Mouse (Mus musculus) hindbrain, embryonic 15.5 days (tissue): Measurements from ENCODE around the gene Dlx6. TPM values are rescaled to one million over a fixed set of nuclear protein-coding genes. Genes with fewer than 3 reads are reported as not detected.

Experiments used
- ATAC-seq: fragments of 200-750 bp; cut with Nextera tagmentation; 2 replicates; pipeline ENCODE4 v1.8.0; 2017; ENCODE audit warnings: low read depth, moderate number of reproducible peaks, moderate TSS enrichment; ENCODE audit not compliant: low FRiP score
- H3K27ac ChIP-seq: fragments of 300-500 bp; sonication (generic); replicated peaks from 2 replicates; pipeline ENCODE4 v1.5.1; 2015; ENCODE audit warnings: mild to moderate bottlenecking, inconsistent platforms
- H3K27me3 ChIP-seq: fragments of 300-500 bp; sonication (generic); 2 replicates; pipeline ENCODE4 v1.6.1; 2015; ENCODE audit warnings: control low read depth, inconsistent platforms
- H3K36me3 ChIP-seq: fragments of 300-500 bp; sonication (generic); 2 replicates; pipeline ENCODE4 v1.6.1; 2015; ENCODE audit warnings: control low read depth, inconsistent platforms
- H3K4me1 ChIP-seq: fragments of 300-500 bp; sonication (generic); replicated peaks from 2 replicates; pipeline ENCODE4 v1.6.1; 2015; ENCODE audit warnings: control low read depth, inconsistent platforms
- H3K4me2 ChIP-seq: fragments of 300-500 bp; sonication (generic); 2 replicates; pipeline ENCODE4 v1.6.1; 2015; ENCODE audit warnings: moderate library complexity, mild to moderate bottlenecking, inconsistent platforms
- H3K4me3 ChIP-seq: fragments of 300-500 bp; sonication (generic); 2 replicates; pipeline ENCODE4 v1.5.1; 2015; ENCODE audit warnings: mild to moderate bottlenecking, inconsistent platforms
- H3K9ac ChIP-seq: fragments of 300-500 bp; sonication (generic); 2 replicates; pipeline ENCODE4 v1.6.1; 2015; ENCODE audit warnings: inconsistent platforms
- H3K9me3 ChIP-seq: fragments of 300-500 bp; sonication (generic); 2 replicates; pipeline ENCODE4 v1.6.1; 2016; ENCODE audit warnings: control low read depth, inconsistent platforms
- WGBS: fragments of 180-500 bp; shearing (Covaris S2); methylation state at CpG from one replicate; pipeline ENCODE4 v1.1.7; 2015; 5-methylcytosine and 5-hydroxymethylcytosine counted together
- polyA plus RNA-seq: library from polyadenylated mRNA; unstranded; fragments of >200 nt; fragmentation: Nextera tagmentation; extraction: Ambion mirVana; gene quantifications from 2 replicates; pipeline ENCODE4 v1.2.1, GENCODE M21; 2015

The Dlx6 gene
- 0.64 TPM in 1 of 2 replicates, not detected in the other for polyA plus RNA-seq

DNA sequence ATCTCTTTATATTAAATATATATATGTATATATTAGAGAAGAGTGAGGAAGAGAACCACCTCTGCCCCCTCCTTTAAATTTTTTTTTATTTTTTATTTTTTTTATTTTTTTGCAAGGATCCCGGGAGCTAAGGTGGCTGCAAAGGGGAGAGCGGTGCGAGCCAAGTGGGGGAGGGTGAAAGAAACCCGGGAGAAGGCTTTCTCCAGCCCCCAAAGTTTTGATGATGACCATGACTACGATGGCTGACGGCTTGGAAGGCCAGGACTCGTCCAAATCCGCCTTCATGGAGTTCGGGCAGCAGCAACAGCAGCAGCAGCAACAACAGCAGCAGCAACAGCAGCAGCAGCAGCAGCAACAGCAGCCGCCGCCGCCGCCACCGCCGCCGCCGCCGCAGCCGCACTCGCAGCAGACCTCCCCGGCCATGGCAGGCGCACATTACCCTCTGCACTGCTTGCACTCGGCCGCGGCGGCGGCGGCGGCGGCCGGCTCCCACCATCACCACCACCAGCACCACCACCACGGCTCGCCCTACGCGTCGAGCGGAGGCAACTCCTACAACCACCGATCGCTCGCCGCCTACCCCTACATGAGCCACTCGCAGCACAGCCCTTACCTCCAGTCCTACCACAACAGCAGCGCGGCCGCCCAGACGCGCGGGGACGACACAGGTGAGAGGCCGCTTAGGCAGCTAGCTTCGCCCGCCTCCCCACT, at the start of gene Dlx6:
Dlx6 (plus strand) TSS at position 175 of the 711 bp plus-strand sequence.
- peak; percentile 73 for ATAC-seq
- Histone ChIP-seq H3K4me1 (peaks cover 17% of the 10 kb centered on the region), H3K36me3 (no peaks in the 10 kb centered on the region), H3K4me2 (peak within 1 kb of the TSS; percentile 62), H3K27me3 (peaks cover 76% of the 10 kb centered on the region), H3K9ac (no peak within 1 kb of the TSS), H3K4me3 (peak within 1 kb of the TSS; percentile 33), H3K9me3 (no peaks in the 10 kb centered on the region), H3K27ac (no peak within 1 kb of the TSS)
- WGBS = under 1% methylated on average over 37 of the region's 52 CpGs

DNA sequence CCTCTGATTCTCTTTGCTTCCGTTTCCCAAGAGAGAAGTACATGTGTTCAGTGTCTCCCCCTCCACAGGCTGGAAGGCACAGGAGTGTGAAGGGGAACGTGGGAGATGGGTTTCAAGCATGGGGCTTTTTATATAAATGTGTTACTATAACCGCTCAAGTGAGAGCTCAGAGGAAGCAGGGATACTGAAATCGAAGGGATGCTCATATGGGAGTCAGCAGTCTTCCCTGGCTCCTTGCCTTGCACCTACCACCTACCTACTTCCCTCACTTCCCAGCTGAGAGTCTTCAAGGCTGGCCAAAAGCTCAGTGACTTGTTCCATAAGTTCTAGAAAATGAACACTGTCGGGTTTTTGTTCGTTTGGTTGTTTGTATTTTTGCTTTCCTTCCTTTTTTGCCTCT, 46.3 kb upstream of the Dlx6 start:
- Histone ChIP-seq H3K4me2 (no peak overlapping the region), H3K27ac (no peak overlapping the region), H3K36me3 (no peaks in the 10 kb centered on the region), H3K4me1 (no peaks in the 10 kb centered on the region), H3K9ac (no peak overlapping the region), H3K27me3 (no peaks in the 10 kb centered on the region), H3K4me3 (no peak overlapping the region), H3K9me3 (no peaks in the 10 kb centered on the region)
- ATAC-seq = no peak
- WGBS = 85% methylated on average over 6 of the region's 6 CpGs

DNA sequence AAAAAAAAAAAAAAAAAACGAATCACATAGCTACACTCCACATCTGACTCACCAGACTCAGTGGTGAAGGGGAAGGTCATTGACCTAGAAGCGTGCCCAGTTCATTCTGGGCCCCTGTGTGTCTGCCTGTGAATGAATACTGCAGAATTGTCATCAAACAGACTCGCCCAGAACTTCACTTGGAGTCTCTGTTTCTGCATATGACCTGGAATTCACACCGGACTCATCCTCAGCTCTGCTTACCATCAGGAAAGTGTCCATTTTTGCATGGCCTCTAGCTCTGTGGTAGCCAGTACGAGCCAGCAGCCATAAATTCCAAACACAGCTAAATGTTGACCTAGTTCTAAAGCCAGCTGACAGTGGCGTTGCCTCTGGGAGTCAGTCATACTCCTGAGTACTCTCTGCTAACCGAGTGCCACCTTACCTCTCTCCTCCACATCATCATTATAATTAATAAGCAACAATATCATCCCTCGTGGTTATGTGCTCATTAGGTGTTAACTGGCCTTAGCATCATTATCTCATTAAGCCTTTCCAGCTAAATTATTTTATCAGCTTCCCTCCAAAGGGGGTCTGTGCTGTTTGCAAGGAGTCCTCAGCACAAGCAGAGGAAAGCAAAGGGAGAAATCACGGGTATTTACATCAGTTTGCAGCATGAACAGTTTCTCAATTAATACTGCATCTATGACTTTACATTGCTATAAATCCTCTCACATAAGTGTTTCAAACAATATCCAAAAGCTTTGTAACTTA, 44.9 kb upstream of the Dlx6 start:
- WGBS = 46% methylated on average over 9 of the region's 9 CpGs
- H3K9me3 ChIP-seq = no peaks in the 10 kb centered on the region
- H3K4me1 ChIP-seq = no peaks in the 10 kb centered on the region
- H3K9ac ChIP-seq = no peak overlapping the region
- no peak overlapping the region for H3K4me2 ChIP-seq
- peak; percentile 19; the same call in 1 of the 2 replicates for ATAC-seq
- H3K4me3 ChIP-seq = no peak overlapping the region
- H3K27me3 ChIP-seq = no peaks in the 10 kb centered on the region
- no peaks in the 10 kb centered on the region for H3K36me3 ChIP-seq
- H3K27ac ChIP-seq = no peak overlapping the region

DNA sequence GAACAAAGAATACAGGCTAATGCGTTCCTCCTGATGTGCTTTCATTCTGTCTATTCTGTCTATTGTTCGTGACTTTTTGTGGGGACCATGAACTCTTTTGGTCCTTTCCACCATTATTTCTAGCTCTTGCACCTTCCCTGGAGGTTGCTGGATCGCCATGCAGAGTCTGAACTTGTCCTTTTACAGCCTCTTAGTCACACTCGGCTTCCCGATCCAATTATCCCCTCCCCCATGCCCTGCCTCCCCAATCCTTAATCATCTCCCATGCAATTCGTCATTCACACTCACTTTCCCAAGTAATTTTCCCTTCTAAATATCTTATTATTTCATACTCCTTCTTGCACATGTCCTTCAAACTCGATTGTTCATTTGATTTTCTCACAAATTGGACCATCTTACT, 44.0 kb upstream of the Dlx6 start:
- Histone ChIP-seq H3K9ac (no peak overlapping the region), H3K4me3 (no peak overlapping the region), H3K27me3 (no peaks in the 10 kb centered on the region), H3K9me3 (no peaks in the 10 kb centered on the region), H3K27ac (no peak overlapping the region), H3K36me3 (no peaks in the 10 kb centered on the region), H3K4me1 (no peaks in the 10 kb centered on the region), H3K4me2 (peak overlapping the region; percentile 30)
- ATAC-seq = no peak
- WGBS = 18% methylated on average over 7 of the region's 7 CpGs

DNA sequence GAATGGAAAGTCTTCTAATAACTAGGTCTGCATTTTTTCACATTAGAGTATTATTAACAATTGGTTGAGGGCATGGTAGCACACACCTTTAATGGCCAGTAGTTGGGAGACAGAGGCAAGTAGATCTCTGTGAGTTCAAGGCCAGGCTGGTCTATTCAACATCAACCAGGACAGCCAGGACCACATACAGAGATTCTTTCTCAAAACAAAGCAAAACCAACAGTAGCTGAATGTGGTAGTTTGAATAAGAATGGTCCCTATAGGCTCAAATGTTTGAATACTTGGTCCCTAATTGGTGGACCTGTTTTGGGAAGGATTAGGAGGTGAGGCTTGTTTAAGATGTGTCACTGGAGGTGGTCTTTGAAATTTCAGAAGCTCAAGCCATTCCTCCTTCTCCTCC, 37.8 kb upstream of the Dlx6 start:
- Histone ChIP-seq H3K36me3 (no peaks in the 10 kb centered on the region), H3K9ac (no peak overlapping the region), H3K27ac (no peak overlapping the region), H3K9me3 (no peaks in the 10 kb centered on the region), H3K4me1 (no peaks in the 10 kb centered on the region), H3K4me2 (no peak overlapping the region), H3K27me3 (no peaks in the 10 kb centered on the region), H3K4me3 (no peak overlapping the region)
- ATAC-seq = no peak

DNA sequence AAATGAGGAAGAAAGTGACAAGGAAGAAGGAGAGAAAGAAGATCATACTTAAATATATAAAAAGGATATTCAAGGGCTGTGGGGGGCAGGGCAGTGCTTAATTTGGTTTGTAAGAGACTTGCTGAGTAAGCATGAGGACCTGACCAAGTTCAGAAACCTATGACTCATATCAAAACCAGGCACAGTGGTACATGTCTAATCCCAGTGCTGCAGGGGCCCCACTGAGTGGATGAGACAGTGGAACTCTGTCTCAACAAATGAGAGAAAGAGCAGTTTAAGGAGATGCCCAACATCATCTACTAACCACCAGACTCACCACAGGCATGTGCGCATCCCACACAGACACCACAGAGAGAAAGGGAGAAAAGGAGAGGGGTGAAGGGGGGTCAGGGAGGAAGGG, 36.3 kb upstream of the Dlx6 start:
- H3K4me2 ChIP-seq = no peak overlapping the region
- H3K27me3 ChIP-seq = no peaks in the 10 kb centered on the region
- H3K27ac ChIP-seq = no peak overlapping the region
- no peak for ATAC-seq
- H3K4me3 ChIP-seq = no peak overlapping the region
- WGBS = 91% methylated on average over 1 of the region's 1 CpGs
- H3K9me3 ChIP-seq = no peaks in the 10 kb centered on the region
- no peaks in the 10 kb centered on the region for H3K4me1 ChIP-seq
- H3K36me3 ChIP-seq = no peaks in the 10 kb centered on the region
- H3K9ac ChIP-seq = no peak overlapping the region

DNA sequence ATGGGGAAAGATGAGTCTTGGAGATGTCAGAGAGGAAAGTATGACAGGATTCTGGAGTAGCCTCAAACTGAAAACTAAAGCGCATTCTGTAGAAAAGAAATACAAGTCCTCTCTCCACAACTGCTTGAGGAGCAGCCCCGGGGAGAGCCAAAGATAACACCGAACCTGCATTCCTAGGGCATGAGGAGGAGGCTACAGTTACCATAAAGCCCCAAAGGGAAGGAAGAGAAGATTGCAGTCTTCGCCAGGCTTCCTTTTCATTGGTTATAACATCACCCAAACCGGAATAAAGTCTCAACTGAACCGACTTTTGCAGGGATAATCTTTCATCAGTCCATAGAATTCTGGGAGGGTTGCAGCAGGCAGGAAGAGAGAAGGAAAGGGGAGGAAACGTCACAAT, 32.7 kb upstream of the Dlx6 start:
- H3K4me2 ChIP-seq = no peak overlapping the region
- no peaks in the 10 kb centered on the region for H3K4me1 ChIP-seq
- ATAC-seq = no peak
- H3K27me3 ChIP-seq = no peaks in the 10 kb centered on the region
- 75% methylated on average over 7 of the region's 7 CpGs for WGBS
- H3K9ac ChIP-seq = no peak overlapping the region
- H3K9me3 ChIP-seq = no peaks in the 10 kb centered on the region
- no peaks in the 10 kb centered on the region for H3K36me3 ChIP-seq
- H3K27ac ChIP-seq = no peak overlapping the region
- H3K4me3 ChIP-seq = no peak overlapping the region

DNA sequence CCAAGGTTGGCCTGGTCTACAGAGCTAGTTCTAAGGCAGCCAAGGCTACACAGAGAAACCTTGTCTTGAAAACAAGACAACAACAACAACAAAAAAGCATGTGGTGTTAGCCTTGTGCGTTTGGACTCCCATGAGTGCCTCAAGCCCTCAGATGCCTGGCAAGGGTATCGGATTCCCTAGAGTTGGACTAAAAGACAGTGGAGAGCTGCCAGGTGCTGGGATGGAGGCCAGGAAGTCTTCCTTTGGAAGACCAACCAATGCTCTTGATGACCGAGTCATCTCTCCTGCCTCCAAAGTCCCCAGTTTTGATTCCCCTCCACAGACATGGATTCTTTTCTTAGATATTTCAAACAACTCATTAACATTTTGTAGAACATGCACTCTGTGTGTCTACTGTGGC, 29.8 kb upstream of the Dlx6 start:
- Histone ChIP-seq H3K9me3 (no peaks in the 10 kb centered on the region), H3K4me2 (no peak overlapping the region), H3K4me1 (no peaks in the 10 kb centered on the region), H3K4me3 (no peak overlapping the region), H3K27me3 (no peaks in the 10 kb centered on the region), H3K27ac (no peak overlapping the region), H3K9ac (no peak overlapping the region), H3K36me3 (no peaks in the 10 kb centered on the region)
- WGBS = 86% methylated on average over 3 of the region's 3 CpGs
- ATAC-seq = no peak

DNA sequence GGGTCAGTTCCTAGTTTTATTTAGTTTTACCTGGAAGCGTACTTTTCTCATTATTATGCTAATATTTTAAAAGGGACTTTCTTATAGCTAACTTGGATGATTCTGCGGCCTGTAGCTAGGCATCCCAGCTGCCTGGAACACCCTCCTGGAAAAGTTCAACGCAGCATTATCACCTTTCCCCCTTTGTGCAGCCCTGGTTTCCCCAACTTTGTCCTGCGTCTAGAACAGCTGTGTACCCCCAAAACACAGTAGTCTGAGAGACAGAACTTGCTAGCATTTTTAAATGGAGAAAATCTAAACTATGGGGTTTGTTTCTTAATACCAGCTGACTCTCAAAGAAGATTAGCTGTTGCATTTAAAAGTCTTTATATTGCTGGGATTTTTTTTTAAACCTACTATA, 14.6 kb upstream of the Dlx6 start:
- H3K9ac ChIP-seq = no peak overlapping the region
- H3K9me3 ChIP-seq = no peaks in the 10 kb centered on the region
- no peaks in the 10 kb centered on the region for H3K36me3 ChIP-seq
- H3K4me1 ChIP-seq = no peaks in the 10 kb centered on the region
- H3K4me2 ChIP-seq = no peak overlapping the region
- H3K4me3 ChIP-seq = no peak overlapping the region
- no peak for ATAC-seq
- H3K27me3 ChIP-seq = peaks cover 81% of the 10 kb centered on the region
- 8% methylated on average over 4 of the region's 4 CpGs for WGBS
- H3K27ac ChIP-seq = no peak overlapping the region

DNA sequence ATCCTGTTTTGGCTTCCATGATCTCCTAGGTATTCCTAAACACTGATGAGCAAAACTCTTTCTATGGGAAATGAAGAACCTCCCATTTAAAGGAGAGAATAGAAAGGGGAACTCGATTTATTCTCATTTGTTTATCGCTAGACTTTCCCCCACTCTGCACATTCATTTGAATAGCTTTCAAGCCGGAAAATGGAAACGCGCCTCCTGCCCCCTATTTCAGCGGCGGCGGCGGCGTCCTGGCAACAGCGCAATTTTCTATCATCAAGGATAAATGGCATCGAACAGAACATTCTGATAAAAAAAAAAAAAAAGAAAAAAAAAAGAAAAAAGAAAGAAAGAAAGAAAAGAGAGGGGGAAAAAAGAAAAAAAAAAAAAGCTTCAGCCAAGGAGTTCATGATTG, 13.4 kb upstream of the Dlx6 start:
- H3K36me3 ChIP-seq = no peaks in the 10 kb centered on the region
- WGBS = 1% methylated on average over 12 of the region's 12 CpGs

DNA sequence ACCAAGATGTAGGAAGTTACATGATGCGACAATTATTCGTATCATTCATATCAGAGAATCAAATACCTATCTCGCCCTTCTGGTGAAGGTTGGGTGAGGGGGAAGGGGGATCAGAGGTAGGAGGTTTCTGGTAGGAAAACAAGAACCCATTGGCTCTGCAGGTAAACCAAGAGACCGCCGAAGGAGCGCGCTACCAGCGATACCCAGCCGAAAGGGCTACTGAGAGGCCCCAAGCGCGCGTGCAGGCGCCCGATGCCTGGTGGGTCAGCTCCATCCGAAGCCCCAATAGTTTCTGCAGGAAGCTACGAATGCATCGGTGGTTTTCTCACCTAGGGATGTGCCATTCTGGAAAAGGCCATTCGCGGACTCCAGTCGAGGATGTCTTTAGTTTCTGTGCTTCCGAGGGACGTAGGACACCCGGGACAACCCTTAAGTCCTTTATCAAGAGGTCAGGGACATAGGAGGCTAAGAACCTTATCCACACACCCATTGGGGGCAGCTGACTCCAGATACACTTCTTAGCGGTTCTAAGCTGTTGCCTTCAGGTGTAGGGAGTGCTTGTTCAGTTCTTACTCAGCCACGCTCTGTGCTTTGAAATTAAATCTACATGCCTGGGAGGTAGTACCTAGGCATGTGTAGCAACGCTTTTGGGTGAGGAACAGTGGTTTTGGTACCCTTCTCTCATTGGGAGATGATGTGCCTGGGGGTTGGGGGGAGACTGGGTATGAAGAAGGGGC, 12.6 kb upstream of the Dlx6 start:
- Histone ChIP-seq H3K27me3 (peaks cover 82% of the 10 kb centered on the region), H3K4me3 (no peak overlapping the region), H3K9me3 (no peaks in the 10 kb centered on the region), H3K27ac (no peak overlapping the region), H3K9ac (no peak overlapping the region), H3K4me2 (no peak overlapping the region), H3K4me1 (no peaks in the 10 kb centered on the region), H3K36me3 (no peaks in the 10 kb centered on the region)
- no peak for ATAC-seq
- WGBS = 1% methylated on average over 26 of the region's 26 CpGs

More for the DNA sequence above, 13.4 kb upstream of the Dlx6 start:
- ATAC-seq = no peak
- Histone ChIP-seq H3K4me3 (no peak overlapping the region), H3K27ac (no peak overlapping the region), H3K9ac (no peak overlapping the region), H3K4me1 (no peaks in the 10 kb centered on the region), H3K27me3 (peaks cover 81% of the 10 kb centered on the region), H3K9me3 (no peaks in the 10 kb centered on the region), H3K4me2 (no peak overlapping the region)

DNA sequence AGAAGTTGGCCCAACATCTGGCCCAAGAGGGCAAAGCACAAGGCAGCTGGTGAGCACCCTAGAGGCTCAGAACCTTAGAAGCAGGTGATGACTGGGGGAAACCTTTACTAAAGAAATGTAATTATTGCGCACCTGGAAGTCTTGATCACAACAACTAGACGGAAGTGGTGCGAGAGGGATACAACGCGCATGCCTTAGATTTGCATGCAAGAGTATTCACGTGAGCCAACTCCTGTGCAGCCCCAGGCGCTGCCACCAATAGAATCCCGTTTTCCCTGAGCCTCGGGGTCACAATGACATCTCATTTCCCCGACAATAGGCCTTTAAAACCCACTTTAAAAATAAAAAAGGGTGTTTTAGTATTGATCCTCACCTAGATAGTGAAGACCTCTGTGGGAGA, 12.0 kb upstream of the Dlx6 start:
- no peaks in the 10 kb centered on the region for H3K4me1 ChIP-seq
- no peaks in the 10 kb centered on the region for H3K9me3 ChIP-seq
- no peaks in the 10 kb centered on the region for H3K36me3 ChIP-seq
- ATAC-seq = no peak
- no peak overlapping the region for H3K4me3 ChIP-seq
- peaks cover 84% of the 10 kb centered on the region for H3K27me3 ChIP-seq
- H3K27ac ChIP-seq = no peak overlapping the region
- no peak overlapping the region for H3K4me2 ChIP-seq
- no peak overlapping the region for H3K9ac ChIP-seq
- 2% methylated on average over 10 of the region's 10 CpGs for WGBS
